Mouse (Mus musculus) liver, adult 2 months (tissue): ENCODE data around the gene Pola2.

Source experiments
- CTCF ChIP-seq: fragments of 200-500 bp; IDR thresholded peaks from 2 replicates; pipeline ENCODE4 v1.5.1; 2011; ENCODE audit warnings: low read depth, low read length, control low read depth
- POLR2A ChIP-seq: fragments of 200-500 bp; IDR thresholded peaks from 2 replicates; pipeline ENCODE4 v1.6.1; 2011; ENCODE audit warnings: low read length, control low read depth; ENCODE audit not compliant: insufficient read depth; ENCODE audit errors: extremely low read depth

DNA sequence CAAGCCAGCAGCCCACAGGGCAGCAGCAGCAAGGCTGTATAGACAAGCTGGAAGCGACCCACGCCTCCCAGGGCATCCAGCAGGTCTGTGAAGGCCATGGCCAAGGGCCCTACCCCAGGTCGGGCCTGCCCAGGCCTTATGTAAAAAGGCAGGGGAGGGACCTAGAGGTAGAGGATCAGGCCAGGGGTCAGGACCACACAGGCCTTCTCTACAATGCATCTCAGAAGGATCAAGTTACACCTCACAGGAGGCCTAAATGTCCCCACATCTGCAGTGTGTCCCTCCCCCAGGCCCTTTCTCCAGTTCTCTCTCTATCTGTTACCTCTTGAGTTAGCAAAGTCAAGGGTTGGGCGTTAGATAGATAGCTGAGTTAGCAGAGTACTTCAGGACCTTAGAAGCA is 22.0 kb upstream of the Pola2 start, which contains the start of gene Slc22a20:
- TF ChIP-seq POLR2A (no peak), CTCF (no peak)
